Mouse (Mus musculus): Measurements from ENCODE around the gene Olfr1389.
"Not testable (repeated sequence)": the region's sequence is repeated elsewhere in the genome, so short reads cannot be mapped to it uniquely, and the experiment has no call there.

The Olfr1389 gene

GRCm38 (mm10) chr11:49422767-49423166 is at the start of gene Olfr1389:
Gene Olfr1389 (plus strand): TSS chr11:49423067.
- DNase-seq, result no peak

DNA sequence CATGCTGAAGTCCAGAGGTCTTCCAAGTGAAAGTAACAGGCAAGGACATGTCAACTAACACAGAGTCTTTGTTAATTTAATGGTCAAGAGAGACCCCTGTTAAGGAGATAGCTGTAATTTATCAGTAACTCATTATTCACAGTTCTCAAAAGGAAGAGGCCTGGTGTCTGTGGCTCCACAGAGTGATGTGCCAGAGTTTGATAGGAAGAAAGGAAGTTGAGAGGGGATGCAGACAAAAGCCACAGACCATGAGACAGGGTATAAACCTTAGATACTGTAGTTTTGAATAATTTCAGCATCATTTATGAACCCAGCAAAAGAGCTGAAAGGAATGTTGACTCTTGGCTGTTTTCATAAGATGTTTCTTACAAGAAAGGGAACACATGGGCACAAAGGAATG is 39.7 kb upstream of the Olfr1389 start:
- DNase-seq, result no peak

DNA sequence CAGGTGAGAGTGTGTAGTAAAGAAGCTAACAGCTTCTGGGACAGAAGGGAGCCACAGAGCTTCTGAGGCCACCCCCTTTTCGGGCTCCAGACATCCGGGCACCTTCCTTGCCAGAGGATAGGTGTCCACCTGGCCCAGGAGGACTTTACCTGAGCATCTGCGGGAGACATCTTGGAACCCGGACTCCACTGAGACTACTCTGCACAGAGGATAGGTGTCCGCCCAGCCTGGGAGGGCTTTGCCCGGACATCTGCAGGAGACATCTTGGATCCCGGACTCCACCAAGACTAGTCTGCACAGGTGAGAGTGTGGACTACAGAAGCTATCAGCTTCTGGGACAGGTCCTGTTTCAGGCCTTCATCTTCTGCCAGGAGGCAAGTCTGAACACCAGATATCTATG is 36.7 kb upstream of the Olfr1389 start:
- DNase-seq, result not testable (repeated sequence)

DNA sequence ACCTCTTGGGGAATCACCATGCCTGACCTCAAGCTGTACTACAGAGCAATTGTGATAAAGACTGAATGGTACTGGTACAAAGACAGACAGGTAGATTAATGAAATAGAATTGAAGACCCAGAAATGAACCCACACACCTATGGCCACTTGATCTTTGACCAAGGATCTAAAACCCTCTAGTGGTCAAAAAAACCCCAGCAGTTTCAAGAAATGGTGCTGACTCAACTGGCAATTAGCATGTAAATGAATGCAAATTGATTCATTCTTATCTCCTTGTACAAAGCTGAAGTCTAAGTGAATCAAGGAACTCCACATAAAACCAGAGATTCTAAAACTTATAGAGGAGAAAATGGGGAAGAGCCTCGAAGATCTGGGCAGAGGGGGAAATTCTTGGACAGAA is 30.2 kb upstream of the Olfr1389 start:
- DNase-seq, result not testable (repeated sequence)

GRCm38 (mm10) chr11:49406784-49407183 is 16.1 kb upstream of the Olfr1389 start:
- DNase-seq, result no peak

DNA sequence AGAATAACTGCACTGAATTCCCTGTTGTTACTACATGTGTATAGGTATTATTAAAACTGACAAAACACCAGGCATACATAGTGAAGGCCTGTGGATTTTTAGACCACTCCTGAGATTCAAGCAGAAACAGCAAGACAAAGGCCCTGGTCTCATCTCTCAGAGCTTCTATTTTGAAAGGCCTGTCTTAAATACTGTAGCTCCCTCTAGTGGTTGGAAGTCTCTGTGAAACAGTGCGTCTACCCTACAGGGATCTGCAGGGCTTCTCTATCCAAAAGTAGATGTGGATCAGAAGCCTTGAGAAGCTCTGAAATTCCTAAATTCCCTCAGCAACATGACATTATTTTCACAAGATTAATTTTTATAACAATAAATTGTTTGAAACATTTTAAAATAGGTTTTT is 12.3 kb upstream of the Olfr1389 start:
- peak; percentile 0 to 5 for DNase-seq

- no peak for DNase-seq
Observed at GRCm38 (mm10) chr11:49425257-49425927, 2.5 kb downstream of the Olfr1389 start.

DNA sequence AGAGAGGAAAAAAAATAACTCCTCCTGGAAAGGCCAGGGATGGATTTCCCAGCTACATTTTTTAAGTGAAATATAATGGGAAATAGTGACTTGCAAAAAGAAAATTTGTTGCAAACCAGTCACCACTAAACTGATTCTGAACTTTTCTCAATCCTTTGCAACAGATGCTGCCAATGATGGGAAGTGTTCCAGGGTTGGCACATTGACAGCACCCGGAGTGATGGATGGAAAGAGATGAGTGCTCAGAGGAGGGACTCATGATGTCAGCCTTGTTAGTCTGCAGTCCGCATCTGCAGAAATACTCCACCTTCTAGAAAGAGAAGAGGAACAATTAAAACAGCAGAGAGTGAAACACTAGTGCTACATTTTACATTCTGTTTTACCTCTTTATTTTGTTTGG is 6.8 kb downstream of the Olfr1389 start:
- peak; percentile 14 to 35 for DNase-seq

DNA sequence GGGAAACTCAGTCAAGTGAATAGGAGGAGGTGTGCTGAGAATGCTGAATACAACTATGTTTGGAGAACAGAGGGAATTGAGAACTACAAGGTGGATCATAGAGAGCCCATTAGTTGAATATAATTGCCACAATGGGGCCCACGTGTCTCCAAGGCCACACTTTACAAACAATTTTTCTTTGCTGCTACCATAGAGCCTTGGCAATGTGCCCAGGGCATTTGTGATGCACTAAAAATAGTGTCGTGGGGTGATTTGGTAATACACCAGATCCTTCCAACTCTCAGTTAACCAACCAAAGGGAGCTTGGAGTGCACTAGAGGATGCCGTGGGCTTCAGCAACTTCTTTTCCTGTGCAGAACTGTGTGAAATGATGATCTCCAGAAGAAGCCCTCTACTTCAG is 13.5 kb downstream of the Olfr1389 start, which contains the start of gene Olfr1388:
Gene Olfr1388, plus strand, starts transcription at position 214 of the 400 bp plus-strand sequence.
- DNase-seq, result peak; percentile 1 to 6

- no peak for DNase-seq
Observed at GRCm38 (mm10) chr11:49455043-49455442, 32.2 kb downstream of the Olfr1389 start, which contains the start of gene Olfr1387. Gene Olfr1387 (plus strand): TSS chr11:49455343.

- not testable (repeated sequence) for DNase-seq
Observed at GRCm38 (mm10) chr11:49464746-49465145, 41.9 kb downstream of the Olfr1389 start, which contains the start of gene Olfr1386. Gene Olfr1386 (plus strand): TSS chr11:49465046.

Measured in cerebellum, postnatal 14 days (tissue).